Mouse (Mus musculus): ENCODE measurements around the gene Map2k6.

GRCm38 (mm10) chr11:110448726-110449161, 49.8 kb downstream of the Map2k6 start:
- no peak for TF ChIP-seq CTCF (IDR thresholded peaks at IDR 0.05; ENCODE audit: low read depth, low read length)
- TF ChIP-seq POLR2A (IDR thresholded peaks at IDR 0.05; ENCODE audit: extremely low read depth, insufficient read depth, low read length) = no peak

All from liver, adult 2 months (tissue).